Mouse (Mus musculus) splenic B cell, adult 2 months (primary cell): ENCODE measurements at regions not wholly inside any gene's neighbourhood (a gene's known extent, or its start where the extent isn't known, plus 50 kb on each side); places are given as distances from the start of the nearest gene placed in this dataset.
"Not testable (repeated sequence)": the region's sequence is repeated elsewhere in the genome, so short reads cannot be mapped to it uniquely, and the experiment has no call there.

ENCODE experiments used
- DNase-seq: peaks from one replicate; pipeline ENCODE4 v3.0.0-alpha.2; 2011; ENCODE audit warnings: low read depth, low spot score
- H3K27me3 ChIP-seq: 2 replicates; pipeline ENCODE4 v1.6.1; 2012; ENCODE audit warnings: mild to moderate bottlenecking, low read length, moderate library complexity, mixed read lengths; ENCODE audit not compliant: control insufficient read depth, poor library complexity, insufficient read depth, severe bottlenecking
- H3K36me3 ChIP-seq: 2 replicates; pipeline ENCODE4 v1.6.1; 2012; ENCODE audit warnings: mild to moderate bottlenecking, low read length, moderate library complexity, mixed read lengths; ENCODE audit not compliant: control insufficient read depth, poor library complexity, insufficient read depth, severe bottlenecking

GRCm38 (mm10) chr4:3391579-3391978 is 206.4 kb upstream of the Vmn1r3 start:
- not testable (repeated sequence) for H3K27me3 ChIP-seq, DNase-seq, H3K36me3 ChIP-seq

GRCm38 (mm10) chr4:3373027-3373763 is 188.0 kb upstream of the Vmn1r3 start:
- not testable (repeated sequence) for DNase-seq, H3K36me3 ChIP-seq, H3K27me3 ChIP-seq

GRCm38 (mm10) chr4:3368021-3368420 is 182.9 kb upstream of the Vmn1r3 start:
- H3K27me3 ChIP-seq, DNase-seq, H3K36me3 ChIP-seq: not testable (repeated sequence)

GRCm38 (mm10) chr4:3343443-3343842 is 158.3 kb upstream of the Vmn1r3 start:
- not testable (repeated sequence) for H3K27me3 ChIP-seq, H3K36me3 ChIP-seq, DNase-seq

GRCm38 (mm10) chr4:3342696-3343095 is 157.5 kb upstream of the Vmn1r3 start:
- H3K27me3 ChIP-seq, H3K36me3 ChIP-seq, DNase-seq: not testable (repeated sequence)

GRCm38 (mm10) chr4:3342165-3342564 is 157.0 kb upstream of the Vmn1r3 start:
- not testable (repeated sequence) for DNase-seq, H3K36me3 ChIP-seq, H3K27me3 ChIP-seq
